Mouse (Mus musculus) forebrain, embryonic 13.5 days (tissue): ENCODE measurements at regions not wholly inside any gene's neighbourhood (a gene's known extent, or its start where the extent isn't known, plus 50 kb on each side); places are given as distances from the start of the nearest gene placed in this dataset.

Experiments
- ATAC-seq: fragments of 200-750 bp; cut with Nextera tagmentation; 2 replicates; pipeline ENCODE4 v1.8.0; 2017
- H3K27ac ChIP-seq: fragments of 300-500 bp; sonication (generic); 2 replicates; pipeline ENCODE4 v1.5.1; 2015; ENCODE audit warnings: inconsistent platforms, mild to moderate bottlenecking, moderate library complexity
- H3K27me3 ChIP-seq: fragments of 300-500 bp; sonication (generic); 2 replicates; pipeline ENCODE4 v1.6.1; 2015; ENCODE audit warnings: mild to moderate bottlenecking, inconsistent platforms
- H3K36me3 ChIP-seq: fragments of 300-500 bp; sonication (generic); 2 replicates; pipeline ENCODE4 v1.6.1; 2015; ENCODE audit warnings: mild to moderate bottlenecking, inconsistent platforms; ENCODE audit not compliant: poor library complexity, severe bottlenecking
- H3K4me1 ChIP-seq: fragments of 300-500 bp; sonication (generic); 2 replicates; pipeline ENCODE4 v1.6.1; 2015; ENCODE audit warnings: inconsistent platforms
- H3K4me2 ChIP-seq: fragments of 300-500 bp; sonication (generic); 2 replicates; pipeline ENCODE4 v1.6.1; 2015; ENCODE audit warnings: inconsistent platforms, mild to moderate bottlenecking, moderate library complexity
- H3K4me3 ChIP-seq: fragments of 300-500 bp; sonication (generic); 2 replicates; pipeline ENCODE4 v1.5.1; 2015; ENCODE audit warnings: mild to moderate bottlenecking, inconsistent platforms
- H3K9ac ChIP-seq: fragments of 300-500 bp; sonication (generic); 2 replicates; pipeline ENCODE4 v1.6.1; 2015; ENCODE audit warnings: mild to moderate bottlenecking, inconsistent platforms
- H3K9me3 ChIP-seq: fragments of 300-500 bp; sonication (generic); replicated peaks from 2 replicates; pipeline ENCODE4 v1.6.1; 2016; ENCODE audit warnings: inconsistent platforms
- WGBS: fragments of 180-500 bp; shearing (Covaris S2); methylation state at CpG from one replicate; pipeline ENCODE4 v1.1.7; 2015; 5-methylcytosine and 5-hydroxymethylcytosine counted together

- no peaks in the 10 kb centered on the region for H3K9me3 ChIP-seq
- H3K27me3 ChIP-seq, result no peaks in the 10 kb centered on the region
- no peak for ATAC-seq
Observed at GRCm38 (mm10) chr2:117010001-117010400, 111.2 kb upstream of the Spred1 start.

GRCm38 (mm10) chr2:117010942-117011341, 110.2 kb upstream of the Spred1 start:
- H3K27ac ChIP-seq, result no peak overlapping the region
- ATAC-seq, result no peak
- no peaks in the 10 kb centered on the region for H3K36me3 ChIP-seq
- H3K4me1 ChIP-seq, result no peaks in the 10 kb centered on the region
- H3K27me3 ChIP-seq, result no peaks in the 10 kb centered on the region
- no peak overlapping the region for H3K4me2 ChIP-seq
- H3K9me3 ChIP-seq, result no peaks in the 10 kb centered on the region
- no peak overlapping the region for H3K4me3 ChIP-seq
- no peak overlapping the region for H3K9ac ChIP-seq

More at GRCm38 (mm10) chr2:117010001-117010400, 111.2 kb upstream of the Spred1 start:
- H3K27ac ChIP-seq, result no peak overlapping the region
- WGBS, result 88% methylated on average over 6 of the region's 6 CpGs
- no peaks in the 10 kb centered on the region for H3K4me1 ChIP-seq
- no peak overlapping the region for H3K4me3 ChIP-seq
- no peaks in the 10 kb centered on the region for H3K36me3 ChIP-seq
- H3K4me2 ChIP-seq, result no peak overlapping the region
- no peak overlapping the region for H3K9ac ChIP-seq

DNA sequence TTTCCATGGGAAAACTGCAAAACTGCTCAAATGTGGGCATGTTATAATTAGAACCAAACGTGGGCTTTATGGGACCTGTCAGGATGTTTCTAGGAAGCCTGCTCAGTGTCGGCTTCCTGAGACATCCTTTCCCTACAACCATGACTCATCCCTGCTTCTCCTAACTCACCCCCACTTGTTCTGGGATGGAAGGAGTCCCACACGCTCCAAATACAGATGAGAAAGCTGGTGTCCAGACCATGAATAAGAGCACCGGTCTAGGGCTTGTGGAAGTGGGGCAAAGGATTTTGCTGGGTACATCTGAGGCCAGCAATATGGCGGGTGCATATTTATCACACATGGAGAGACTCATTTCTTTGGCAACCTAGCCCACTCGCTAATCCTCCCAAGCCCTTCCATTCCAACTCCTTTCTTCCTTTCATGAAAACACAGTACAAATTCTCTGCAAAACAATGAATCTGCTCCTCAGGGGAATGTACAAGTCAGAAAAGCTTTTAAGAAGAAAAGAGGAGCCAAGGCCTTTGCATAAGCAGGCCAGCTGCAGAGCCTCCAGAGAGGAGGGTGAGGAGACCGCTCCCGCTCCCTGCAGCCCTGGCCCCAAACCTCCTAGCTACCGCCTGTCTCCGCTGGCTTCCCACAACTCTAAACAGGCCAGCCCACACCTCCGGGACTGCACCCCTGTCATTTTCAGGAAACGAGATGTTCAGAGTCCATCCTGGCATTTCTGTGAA, 103.1 kb upstream of the Spred1 start:
- Histone ChIP-seq H3K36me3 (no peaks in the 10 kb centered on the region), H3K4me1 (peaks cover 18% of the 10 kb centered on the region), H3K9ac (no peak overlapping the region), H3K4me3 (no peak overlapping the region), H3K9me3 (no peaks in the 10 kb centered on the region), H3K27me3 (no peaks in the 10 kb centered on the region), H3K27ac (no peak overlapping the region), H3K4me2 (no peak overlapping the region)
- no peak; the same call in 1 of the 2 replicates for ATAC-seq
- WGBS, result 33% methylated on average over 12 of the region's 12 CpGs

GRCm38 (mm10) chr2:117018917-117019538, 102.1 kb upstream of the Spred1 start:
- H3K36me3 ChIP-seq, result no peaks in the 10 kb centered on the region
- no peaks in the 10 kb centered on the region for H3K27me3 ChIP-seq
- H3K4me3 ChIP-seq, result no peak overlapping the region
- WGBS, result 22% methylated on average over 6 of the region's 6 CpGs
- H3K9me3 ChIP-seq, result no peaks in the 10 kb centered on the region
- H3K27ac ChIP-seq, result no peak overlapping the region
- no peak overlapping the region for H3K9ac ChIP-seq
- no peak overlapping the region for H3K4me2 ChIP-seq
- peaks cover 18% of the 10 kb centered on the region for H3K4me1 ChIP-seq
- ATAC-seq, result no peak

DNA sequence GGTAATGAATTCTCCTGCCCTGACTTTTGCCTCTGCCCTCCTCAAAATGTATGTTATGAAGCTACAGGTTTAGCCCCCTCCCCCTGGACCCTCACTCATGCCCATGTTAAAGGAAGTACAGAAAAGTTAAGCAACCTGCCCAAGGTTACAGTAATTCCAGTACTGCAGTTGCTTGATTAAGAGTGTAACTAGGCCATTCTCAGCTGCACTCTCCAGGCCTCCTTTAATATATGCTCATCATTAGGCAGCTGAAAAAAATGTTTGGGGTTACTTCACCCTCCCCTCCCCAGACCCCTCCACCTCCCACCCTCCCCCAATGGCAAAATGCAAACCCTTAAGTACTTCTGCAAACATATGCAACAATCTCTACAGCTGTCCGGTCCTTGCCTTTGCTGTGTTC, 101.6 kb upstream of the Spred1 start:
- Histone ChIP-seq H3K36me3 (no peaks in the 10 kb centered on the region), H3K9me3 (no peaks in the 10 kb centered on the region), H3K27me3 (no peaks in the 10 kb centered on the region), H3K4me1 (peaks cover 18% of the 10 kb centered on the region), H3K4me2 (no peak overlapping the region), H3K27ac (no peak overlapping the region), H3K4me3 (no peak overlapping the region), H3K9ac (no peak overlapping the region)
- no CpG with 5 or more reads among the region's 1 CpGs for WGBS
- peak; percentile 27; the same call in 1 of the 2 replicates for ATAC-seq

DNA sequence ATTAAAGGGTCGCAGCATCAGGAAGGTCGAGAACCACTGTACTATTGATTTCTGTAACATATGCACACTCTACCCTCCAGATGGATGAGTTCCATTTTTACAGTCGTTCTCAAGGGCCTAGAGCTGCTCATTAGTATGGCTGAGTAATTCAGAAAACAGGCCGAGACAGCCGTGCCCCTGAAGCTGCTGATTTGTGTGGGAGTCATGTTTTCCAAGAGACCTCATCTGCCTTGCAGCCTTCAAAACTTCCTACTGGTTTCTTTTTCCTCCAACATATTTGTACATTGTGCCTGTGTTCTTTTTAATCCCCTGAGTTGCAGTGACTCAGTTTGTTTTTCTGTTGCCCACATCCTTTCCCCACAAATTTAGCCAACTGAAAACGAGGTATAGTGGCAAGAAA, 99.4 kb upstream of the Spred1 start:
- no peaks in the 10 kb centered on the region for H3K9me3 ChIP-seq
- 39% methylated on average over 6 of the region's 6 CpGs for WGBS
- no peak for ATAC-seq

GRCm38 (mm10) chr2:117023436-117023835, 97.7 kb upstream of the Spred1 start:
- H3K4me2 ChIP-seq, result no peak overlapping the region
- H3K9me3 ChIP-seq, result no peaks in the 10 kb centered on the region
- H3K4me1 ChIP-seq, result peaks cover 11% of the 10 kb centered on the region
- no peak overlapping the region for H3K27ac ChIP-seq
- H3K36me3 ChIP-seq, result no peaks in the 10 kb centered on the region
- no peaks in the 10 kb centered on the region for H3K27me3 ChIP-seq
- H3K4me3 ChIP-seq, result no peak overlapping the region
- no peak for ATAC-seq
- no peak overlapping the region for H3K9ac ChIP-seq
- WGBS, result 84% methylated on average over 1 of the region's 1 CpGs

More for the DNA sequence above, 99.4 kb upstream of the Spred1 start:
- Histone ChIP-seq H3K27ac (no peak overlapping the region), H3K4me2 (no peak overlapping the region), H3K4me3 (no peak overlapping the region), H3K36me3 (no peaks in the 10 kb centered on the region), H3K4me1 (peaks cover 18% of the 10 kb centered on the region), H3K9ac (no peak overlapping the region), H3K27me3 (no peaks in the 10 kb centered on the region)

- Histone ChIP-seq H3K4me3 (no peak overlapping the region), H3K27ac (no peak overlapping the region), H3K36me3 (no peaks in the 10 kb centered on the region), H3K9me3 (peaks cover 5% of the 10 kb centered on the region; the same call in 1 of the 2 replicates), H3K27me3 (no peaks in the 10 kb centered on the region), H3K4me2 (no peak overlapping the region), H3K4me1 (no peaks in the 10 kb centered on the region), H3K9ac (no peak overlapping the region)
- no peak for ATAC-seq
- WGBS, result 68% methylated on average over 4 of the region's 4 CpGs
Observed at GRCm38 (mm10) chr2:117027071-117027470, 94.1 kb upstream of the Spred1 start.

DNA sequence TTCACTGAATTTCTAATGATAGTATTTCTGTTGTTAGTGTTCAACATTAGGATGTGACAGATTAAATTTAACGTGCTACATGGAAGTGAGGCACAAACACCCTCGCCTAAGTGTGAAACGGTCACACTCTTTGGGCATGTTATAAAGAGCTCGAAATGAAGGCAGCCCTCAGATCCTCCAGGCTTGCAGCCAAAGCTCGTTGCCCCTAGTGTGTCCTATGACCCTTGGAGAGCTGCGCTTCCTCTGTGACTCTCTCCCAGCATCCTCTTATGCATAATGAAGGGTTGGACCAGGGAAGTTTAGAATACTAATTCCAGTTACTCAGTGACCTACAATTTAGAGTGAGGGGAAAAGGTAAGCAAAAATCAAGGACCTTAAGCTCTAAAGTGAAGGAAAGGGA, 92.4 kb upstream of the Spred1 start:
- H3K36me3 ChIP-seq, result no peaks in the 10 kb centered on the region
- no peak overlapping the region for H3K4me2 ChIP-seq
- H3K9ac ChIP-seq, result no peak overlapping the region
- no peak overlapping the region for H3K4me3 ChIP-seq
- no peak for ATAC-seq
- WGBS, result 75% methylated on average over 6 of the region's 6 CpGs
- no peaks in the 10 kb centered on the region for H3K27me3 ChIP-seq
- H3K4me1 ChIP-seq, result no peaks in the 10 kb centered on the region
- no peak overlapping the region for H3K27ac ChIP-seq
- peaks cover 7% of the 10 kb centered on the region; the same call in 1 of the 2 replicates for H3K9me3 ChIP-seq

- Histone ChIP-seq H3K27ac (no peak overlapping the region), H3K4me2 (no peak overlapping the region), H3K9ac (no peak overlapping the region), H3K9me3 (peaks cover 7% of the 10 kb centered on the region; the same call in 1 of the 2 replicates), H3K4me3 (no peak overlapping the region), H3K4me1 (no peaks in the 10 kb centered on the region), H3K36me3 (no peaks in the 10 kb centered on the region), H3K27me3 (no peaks in the 10 kb centered on the region)
- ATAC-seq, result no peak
- 89% methylated on average over 8 of the region's 8 CpGs for WGBS
Observed at GRCm38 (mm10) chr2:117036197-117036872, 84.8 kb upstream of the Spred1 start.

GRCm38 (mm10) chr2:117040211-117040610, 81.0 kb upstream of the Spred1 start:
- Histone ChIP-seq H3K27ac (no peak overlapping the region), H3K9me3 (no peaks in the 10 kb centered on the region), H3K9ac (no peak overlapping the region), H3K4me3 (no peak overlapping the region), H3K36me3 (no peaks in the 10 kb centered on the region), H3K27me3 (no peaks in the 10 kb centered on the region), H3K4me2 (no peak overlapping the region), H3K4me1 (no peaks in the 10 kb centered on the region)
- 47% methylated on average over 3 of the region's 3 CpGs for WGBS
- ATAC-seq, result no peak

DNA sequence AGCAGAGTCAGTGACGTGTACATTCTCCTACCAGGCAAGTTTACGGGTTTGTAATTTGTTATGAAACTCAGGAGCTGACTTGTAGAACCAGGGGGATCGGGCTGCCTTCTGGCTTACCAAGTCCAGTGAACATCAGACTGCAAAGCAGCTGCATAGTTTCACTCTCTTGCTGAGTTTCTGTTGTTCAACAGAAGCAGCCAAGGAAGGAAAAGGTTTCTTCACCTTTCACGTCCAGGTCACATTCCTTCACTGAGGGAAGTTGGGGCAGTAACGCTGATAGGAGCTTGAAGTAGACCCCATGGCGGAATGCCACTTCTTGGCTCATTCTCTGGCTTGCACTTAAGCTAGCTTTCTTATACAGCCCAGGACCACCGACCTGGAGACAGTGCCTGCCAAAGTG, 77.3 kb upstream of the Spred1 start:
- Histone ChIP-seq H3K4me2 (no peak overlapping the region), H3K4me1 (no peaks in the 10 kb centered on the region), H3K9ac (no peak overlapping the region), H3K4me3 (no peak overlapping the region), H3K36me3 (no peaks in the 10 kb centered on the region), H3K27me3 (no peaks in the 10 kb centered on the region), H3K9me3 (no peaks in the 10 kb centered on the region), H3K27ac (no peak overlapping the region)
- WGBS, result 84% methylated on average over 7 of the region's 7 CpGs
- no peak for ATAC-seq
